Mouse (Mus musculus) embryonic facial prominence, embryonic 12.5 days (tissue): ENCODE measurements at regions not wholly inside any gene's neighbourhood (a gene's known extent, or its start where the extent isn't known, plus 50 kb on each side); places are given as distances from the start of the nearest gene placed in this dataset.

Source experiments
- ATAC-seq: fragments of 200-750 bp; cut with Nextera tagmentation; 2 replicates; pipeline ENCODE4 v1.8.0; 2017; ENCODE audit not compliant: insufficient number of reproducible peaks, insufficient read depth, low FRiP score, low TSS enrichment
- H3K27ac ChIP-seq: fragments of 300-500 bp; sonication (generic); 2 replicates; pipeline ENCODE4 v1.5.1; 2016; ENCODE audit warnings: mild to moderate bottlenecking
- H3K27me3 ChIP-seq: fragments of 300-500 bp; sonication (generic); 2 replicates; pipeline ENCODE4 v1.6.1; 2016; ENCODE audit warnings: mild to moderate bottlenecking, moderate library complexity
- H3K36me3 ChIP-seq: fragments of 300-500 bp; sonication (generic); 2 replicates; pipeline ENCODE4 v1.6.1; 2016; ENCODE audit warnings: mild to moderate bottlenecking
- H3K4me1 ChIP-seq: fragments of 300-500 bp; sonication (generic); 2 replicates; pipeline ENCODE4 v1.6.1; 2016
- H3K4me2 ChIP-seq: fragments of 300-500 bp; sonication (generic); replicated peaks from 2 replicates; pipeline ENCODE4 v1.6.1; 2016; ENCODE audit warnings: mild to moderate bottlenecking, moderate library complexity
- H3K4me3 ChIP-seq: fragments of 300-500 bp; sonication (generic); 2 replicates; pipeline ENCODE4 v1.5.1; 2016; ENCODE audit warnings: mild to moderate bottlenecking
- H3K9ac ChIP-seq: fragments of 300-500 bp; sonication (generic); 2 replicates; pipeline ENCODE4 v1.6.1; 2016; ENCODE audit warnings: mild to moderate bottlenecking, moderate library complexity
- H3K9me3 ChIP-seq: fragments of 300-500 bp; sonication (generic); 2 replicates; pipeline ENCODE4 v1.6.1; 2016; ENCODE audit warnings: mild to moderate bottlenecking, moderate library complexity
- WGBS: fragments of 180-500 bp; shearing (Covaris S2); methylation state at CpG from one replicate; pipeline ENCODE4 v1.1.7; 2016; 5-methylcytosine and 5-hydroxymethylcytosine counted together

DNA sequence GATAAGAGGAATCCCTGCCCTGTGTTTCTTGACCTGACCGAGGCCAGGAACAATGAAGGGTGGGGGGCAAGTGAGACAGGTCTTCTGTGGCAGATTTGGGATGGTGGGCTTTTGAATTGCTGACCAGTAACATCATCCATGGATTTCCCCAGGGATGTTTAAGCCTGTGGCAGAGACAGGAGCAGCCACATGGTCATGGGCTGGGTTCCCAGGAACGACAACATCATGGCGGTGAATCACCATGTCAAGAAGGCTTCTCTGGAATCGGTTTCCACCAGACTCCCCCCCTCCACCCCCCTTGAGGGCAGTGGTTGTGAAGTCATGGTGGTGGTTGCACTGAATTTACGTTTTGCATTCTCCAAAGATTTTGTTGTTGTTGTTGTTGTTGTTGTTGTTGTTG is 121.3 kb downstream of the Cog6 start:
- Histone ChIP-seq H3K36me3 (no peaks in the 10 kb centered on the region), H3K4me3 (no peak overlapping the region), H3K9ac (no peak overlapping the region), H3K4me2 (no peak overlapping the region), H3K27me3 (no peaks in the 10 kb centered on the region), H3K9me3 (no peaks in the 10 kb centered on the region), H3K4me1 (no peaks in the 10 kb centered on the region), H3K27ac (no peak overlapping the region)
- ATAC-seq, result no peak
- WGBS, result 88% methylated on average over 5 of the region's 5 CpGs

DNA sequence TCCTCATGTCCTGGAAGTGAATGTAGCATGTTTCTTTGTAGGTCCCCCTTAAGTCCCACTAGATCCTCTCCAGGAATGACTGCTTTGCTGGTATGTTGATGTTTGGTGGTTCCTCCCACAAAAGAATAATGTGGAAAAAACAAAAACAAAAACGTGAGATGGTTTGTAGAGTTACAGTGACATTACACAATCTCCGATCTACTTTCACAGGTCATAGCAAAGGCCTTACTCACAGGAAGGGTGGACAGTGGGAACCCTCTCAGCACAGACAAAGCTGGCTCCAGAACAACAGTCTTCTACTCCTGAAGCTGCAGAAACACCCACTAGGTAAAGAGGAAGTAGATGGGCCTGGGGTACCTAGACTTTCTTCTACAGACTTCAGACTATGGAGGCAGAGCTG is 122.2 kb downstream of the Cog6 start:
- H3K9me3 ChIP-seq, result no peaks in the 10 kb centered on the region
- no peak overlapping the region for H3K4me3 ChIP-seq
- H3K9ac ChIP-seq, result no peak overlapping the region
- WGBS, result 85% methylated on average over 2 of the region's 2 CpGs
- no peak overlapping the region for H3K4me2 ChIP-seq
- H3K27ac ChIP-seq, result no peak overlapping the region
- no peaks in the 10 kb centered on the region for H3K4me1 ChIP-seq
- no peak for ATAC-seq
- no peaks in the 10 kb centered on the region for H3K27me3 ChIP-seq
- H3K36me3 ChIP-seq, result no peaks in the 10 kb centered on the region

DNA sequence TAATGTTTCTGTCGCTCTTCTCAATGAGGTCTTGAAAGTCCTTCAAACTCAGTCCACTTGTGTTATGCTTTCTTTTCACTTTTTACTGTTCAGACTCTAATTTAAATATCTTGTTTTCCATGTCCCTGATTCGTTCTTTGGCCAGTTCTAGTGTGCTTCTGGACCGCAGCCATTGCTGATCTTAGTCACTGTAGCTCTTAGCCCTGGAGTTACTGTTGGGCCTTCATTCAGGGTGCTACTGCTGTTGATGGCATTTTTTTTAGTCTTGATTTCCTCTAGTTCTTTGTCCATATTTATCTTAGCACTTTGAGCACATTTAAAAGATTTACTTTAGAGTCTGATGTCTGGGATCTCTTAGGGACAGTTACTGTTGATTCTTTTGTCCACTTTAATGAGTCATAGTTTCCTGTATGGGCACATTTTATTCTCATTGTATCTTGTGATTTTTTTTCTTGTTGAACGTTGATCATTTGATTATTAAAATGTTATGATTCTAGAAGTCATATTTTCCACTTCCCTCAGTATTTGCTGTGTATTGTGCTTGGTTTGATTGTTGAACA is 127.8 kb downstream of the Cog6 start:
- no peak for ATAC-seq
- H3K4me1 ChIP-seq, result no peaks in the 10 kb centered on the region
- 78% methylated on average over 4 of the region's 4 CpGs for WGBS

DNA sequence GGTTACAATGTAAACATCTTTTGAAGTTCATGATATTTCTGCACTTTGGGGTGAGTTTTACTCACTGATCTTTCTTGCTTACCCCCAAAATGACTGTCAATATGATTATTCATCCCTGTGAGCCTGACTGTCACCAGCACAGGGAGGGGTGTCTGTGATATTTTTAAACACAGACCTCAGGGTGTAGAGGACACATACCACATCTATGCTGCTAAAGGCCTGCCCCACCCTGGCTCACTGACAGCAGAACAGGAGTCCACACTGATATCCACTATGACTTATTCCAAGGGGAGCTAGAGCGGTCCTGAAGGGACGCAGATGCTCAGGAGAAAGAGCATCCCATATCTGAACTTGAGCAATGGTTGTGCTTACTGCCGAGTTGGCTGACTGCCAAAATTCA is 135.1 kb downstream of the Cog6 start:
- Histone ChIP-seq H3K27me3 (no peaks in the 10 kb centered on the region), H3K9ac (no peak overlapping the region), H3K4me3 (no peak overlapping the region), H3K4me1 (no peaks in the 10 kb centered on the region), H3K4me2 (no peak overlapping the region), H3K27ac (no peak overlapping the region), H3K9me3 (no peaks in the 10 kb centered on the region; the same call in 1 of the 2 replicates), H3K36me3 (no peaks in the 10 kb centered on the region)
- no peak for ATAC-seq
- WGBS, result 83% methylated on average over 3 of the region's 3 CpGs

More for the DNA sequence above, 127.8 kb downstream of the Cog6 start:
- Histone ChIP-seq H3K27me3 (no peaks in the 10 kb centered on the region), H3K36me3 (no peaks in the 10 kb centered on the region), H3K9ac (no peak overlapping the region), H3K4me3 (no peak overlapping the region), H3K9me3 (no peaks in the 10 kb centered on the region), H3K4me2 (no peak overlapping the region), H3K27ac (no peak overlapping the region)

GRCm38 (mm10) chr3:52881139-52881538 is 135.9 kb downstream of the Cog6 start:
- no peak overlapping the region for H3K4me2 ChIP-seq
- H3K9me3 ChIP-seq, result no peaks in the 10 kb centered on the region; the same call in 1 of the 2 replicates
- ATAC-seq, result no peak
- WGBS, result 78% methylated on average over 4 of the region's 4 CpGs
- H3K4me3 ChIP-seq, result no peak overlapping the region
- H3K9ac ChIP-seq, result no peak overlapping the region
- H3K36me3 ChIP-seq, result no peaks in the 10 kb centered on the region
- no peaks in the 10 kb centered on the region for H3K4me1 ChIP-seq
- H3K27ac ChIP-seq, result no peak overlapping the region
- no peaks in the 10 kb centered on the region for H3K27me3 ChIP-seq

- H3K4me2 ChIP-seq, result no peak overlapping the region
- no peaks in the 10 kb centered on the region; the same call in 1 of the 2 replicates for H3K9me3 ChIP-seq
- no peaks in the 10 kb centered on the region for H3K27me3 ChIP-seq
- H3K4me1 ChIP-seq, result no peaks in the 10 kb centered on the region
- no peak overlapping the region for H3K4me3 ChIP-seq
- no peak for ATAC-seq
- H3K36me3 ChIP-seq, result no peaks in the 10 kb centered on the region
- WGBS, result 81% methylated on average over 10 of the region's 10 CpGs
- no peak overlapping the region for H3K9ac ChIP-seq
- no peak overlapping the region for H3K27ac ChIP-seq
These were observed 137.3 kb downstream of the Cog6 start for GRCm38 (mm10) chr3:52879700-52880099.

DNA sequence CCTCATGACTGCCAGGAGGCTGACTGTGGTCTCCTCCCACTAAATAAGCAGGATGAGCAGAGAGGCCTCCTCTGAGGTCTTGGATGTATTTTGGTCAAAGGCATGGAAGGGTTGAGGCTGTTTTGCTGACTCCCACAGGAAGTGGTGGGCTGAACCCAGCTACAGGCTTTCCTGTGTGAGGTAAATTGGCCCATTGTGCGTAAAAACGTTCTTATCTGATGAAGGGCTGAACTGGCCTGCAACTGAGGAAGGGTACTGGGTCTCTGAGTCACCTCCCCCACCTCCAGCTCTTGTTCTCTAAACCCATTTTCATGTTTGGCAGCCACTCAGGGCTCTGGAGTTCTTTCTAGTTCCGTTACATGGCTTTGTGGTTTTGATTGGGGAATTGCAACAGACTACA is 138.7 kb downstream of the Cog6 start:
- H3K27ac ChIP-seq, result no peak overlapping the region
- WGBS, result 35% methylated on average over 3 of the region's 3 CpGs

GRCm38 (mm10) chr3:52872260-52872659 is 144.8 kb downstream of the Cog6 start:
- no peak overlapping the region for H3K4me2 ChIP-seq
- H3K9ac ChIP-seq, result no peak overlapping the region
- no peak overlapping the region for H3K4me3 ChIP-seq
- no peak for ATAC-seq
- no peaks in the 10 kb centered on the region for H3K36me3 ChIP-seq
- 91% methylated on average over 5 of the region's 5 CpGs for WGBS
- no peaks in the 10 kb centered on the region for H3K27me3 ChIP-seq
- H3K27ac ChIP-seq, result no peak overlapping the region
- no peaks in the 10 kb centered on the region for H3K9me3 ChIP-seq
- H3K4me1 ChIP-seq, result no peaks in the 10 kb centered on the region

More for the DNA sequence above, 138.7 kb downstream of the Cog6 start:
- Histone ChIP-seq H3K27me3 (no peaks in the 10 kb centered on the region), H3K9me3 (no peaks in the 10 kb centered on the region; the same call in 1 of the 2 replicates), H3K9ac (no peak overlapping the region), H3K4me1 (no peaks in the 10 kb centered on the region), H3K4me2 (no peak overlapping the region), H3K36me3 (no peaks in the 10 kb centered on the region), H3K4me3 (no peak overlapping the region)
- no peak for ATAC-seq

- H3K4me3 ChIP-seq, result no peak overlapping the region
- H3K4me1 ChIP-seq, result no peaks in the 10 kb centered on the region; the same call in 1 of the 2 replicates
- no peak overlapping the region for H3K9ac ChIP-seq
- WGBS, result 75% methylated on average over 8 of the region's 8 CpGs
- H3K27me3 ChIP-seq, result no peaks in the 10 kb centered on the region
- H3K4me2 ChIP-seq, result no peak overlapping the region
- no peaks in the 10 kb centered on the region for H3K9me3 ChIP-seq
- no peak overlapping the region for H3K27ac ChIP-seq
- no peak for ATAC-seq
- no peaks in the 10 kb centered on the region for H3K36me3 ChIP-seq
These were observed 153.7 kb downstream of the Cog6 start for GRCm38 (mm10) chr3:52863146-52863849.

DNA sequence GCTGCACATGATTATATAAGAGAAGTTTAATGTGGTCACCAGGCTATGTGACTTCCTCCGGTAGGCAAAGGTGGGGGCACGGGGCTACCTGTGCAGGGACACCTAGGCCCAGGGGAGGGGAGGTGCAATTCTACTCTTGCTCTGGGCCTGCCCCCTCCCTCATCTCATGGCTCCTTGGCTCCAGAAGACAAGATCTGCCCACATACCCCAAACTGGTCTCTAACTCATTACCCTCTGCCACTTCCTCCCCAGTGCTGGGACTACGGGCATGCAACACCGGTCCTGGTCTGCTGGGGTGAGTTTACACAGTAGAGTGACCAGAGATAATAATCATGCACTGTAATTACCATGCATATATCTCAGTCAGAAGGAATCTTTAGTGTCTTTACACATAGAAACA is 155.0 kb downstream of the Cog6 start:
- Histone ChIP-seq H3K9me3 (no peaks in the 10 kb centered on the region), H3K9ac (no peak overlapping the region), H3K4me3 (no peak overlapping the region), H3K4me1 (no peaks in the 10 kb centered on the region; the same call in 1 of the 2 replicates), H3K36me3 (no peaks in the 10 kb centered on the region), H3K27ac (no peak overlapping the region), H3K4me2 (no peak overlapping the region), H3K27me3 (no peaks in the 10 kb centered on the region)
- no peak for ATAC-seq
- 92% methylated on average over 4 of the region's 4 CpGs for WGBS

- no peaks in the 10 kb centered on the region; the same call in 1 of the 2 replicates for H3K4me1 ChIP-seq
- H3K9ac ChIP-seq, result no peak overlapping the region
- no peaks in the 10 kb centered on the region for H3K27me3 ChIP-seq
- H3K9me3 ChIP-seq, result no peaks in the 10 kb centered on the region
- ATAC-seq, result no peak
- H3K27ac ChIP-seq, result no peak overlapping the region
- no peaks in the 10 kb centered on the region for H3K36me3 ChIP-seq
- no peak overlapping the region for H3K4me2 ChIP-seq
- no peak overlapping the region for H3K4me3 ChIP-seq
- whole genome bisulfite sequencing, result 80% methylated on average over 13 of the region's 13 CpGs
These were observed 155.5 kb downstream of the Cog6 start for GRCm38 (mm10) chr3:52861538-52861937.

GRCm38 (mm10) chr3:52859848-52860247 is 157.2 kb downstream of the Cog6 start:
- Histone ChIP-seq H3K36me3 (no peaks in the 10 kb centered on the region), H3K9me3 (no peaks in the 10 kb centered on the region), H3K27ac (no peak overlapping the region), H3K9ac (no peak overlapping the region), H3K4me2 (no peak overlapping the region), H3K27me3 (no peaks in the 10 kb centered on the region), H3K4me3 (no peak overlapping the region), H3K4me1 (no peaks in the 10 kb centered on the region; the same call in 1 of the 2 replicates)
- ATAC-seq, result no peak
- 83% methylated on average over 2 of the region's 2 CpGs for WGBS
